Mouse (Mus musculus) liver, adult 2 months (tissue): ENCODE data around the gene Gm17720.
"Not testable (repeated sequence)": the region's sequence is repeated elsewhere in the genome, so short reads cannot be mapped to it uniquely, and the experiment has no call there.

Source experiments
- CTCF ChIP-seq: fragments of 200-500 bp; IDR thresholded peaks from 2 replicates; pipeline ENCODE4 v1.5.1; 2011; ENCODE audit warnings: low read depth, low read length, control low read depth
- POLR2A ChIP-seq: fragments of 200-500 bp; IDR thresholded peaks from 2 replicates; pipeline ENCODE4 v1.6.1; 2011; ENCODE audit warnings: low read length, control low read depth; ENCODE audit not compliant: insufficient read depth; ENCODE audit errors: extremely low read depth

DNA sequence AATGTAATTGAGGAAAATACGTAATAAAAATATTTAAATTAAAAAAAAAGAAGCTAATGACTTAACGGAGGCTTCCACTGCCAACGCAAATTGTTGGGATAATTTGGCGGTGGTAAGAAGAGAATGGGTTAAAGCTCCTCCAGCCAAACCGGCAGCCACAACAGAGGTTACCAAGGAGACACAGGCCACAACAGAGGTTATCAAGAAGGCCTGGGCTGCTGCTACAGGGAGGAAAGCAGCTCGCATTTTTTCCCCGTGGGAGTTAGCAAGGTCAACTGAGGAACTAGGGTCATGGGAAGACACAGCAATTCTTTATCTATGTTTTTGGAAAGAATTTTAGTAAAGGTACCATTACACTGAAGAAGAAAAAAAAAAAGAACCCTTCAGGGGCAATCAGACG is 68.8 kb downstream of the Gm17720 start:
- not testable (repeated sequence) for TF ChIP-seq POLR2A, CTCF
